Mouse (Mus musculus): ENCODE data around the gene Gm28230. TPM values are rescaled to one million over a fixed set of nuclear protein-coding genes. Genes with fewer than 3 reads are reported as not detected.

Gene Gm28230
- total RNA-seq, 2 experiments from 2014 or later: not detected

- no peak for ATAC-seq (replicated peaks; ENCODE audit: low FRiP score, poor library complexity, severe bottlenecking)
Measured at GRCm38 (mm10) chr2:74690338-74690716, 36.2 kb upstream of the Gm28230 start.

- no peak for ATAC-seq (replicated peaks; ENCODE audit: low FRiP score, poor library complexity, severe bottlenecking)
Measured at GRCm38 (mm10) chr2:74691022-74691951, 35.2 kb upstream of the Gm28230 start, which contains the start of gene Hoxd10. TSS of gene Hoxd10 (plus strand) at chr2:74691924.

- no peak for ATAC-seq (replicated peaks; ENCODE audit: low FRiP score, poor library complexity, severe bottlenecking)
Measured at GRCm38 (mm10) chr2:74691995-74692807, 34.3 kb upstream of the Gm28230 start.

GRCm38 (mm10) chr2:74692808-74693431 lies 33.6 kb upstream of the Gm28230 start:
- ATAC-seq (replicated peaks; ENCODE audit: low FRiP score, poor library complexity, severe bottlenecking): no peak

- ATAC-seq (replicated peaks; ENCODE audit: low FRiP score, poor library complexity, severe bottlenecking): no peak
Measured at GRCm38 (mm10) chr2:74693432-74693827, 33.1 kb upstream of the Gm28230 start.

- no peak for ATAC-seq (replicated peaks; ENCODE audit: low FRiP score, poor library complexity, severe bottlenecking)
Measured at GRCm38 (mm10) chr2:74694066-74694465, 32.5 kb upstream of the Gm28230 start.

- no peak for ATAC-seq (replicated peaks; ENCODE audit: low FRiP score, poor library complexity, severe bottlenecking)
Measured at GRCm38 (mm10) chr2:74695383-74695782, 31.1 kb upstream of the Gm28230 start.

GRCm38 (mm10) chr2:74695813-74696430 lies 30.6 kb upstream of the Gm28230 start:
- no peak for ATAC-seq (replicated peaks; ENCODE audit: low FRiP score, poor library complexity, severe bottlenecking)

GRCm38 (mm10) chr2:74696442-74697335 lies 29.8 kb upstream of the Gm28230 start:
- no peak for ATAC-seq (replicated peaks; ENCODE audit: low FRiP score, poor library complexity, severe bottlenecking)

- ATAC-seq (replicated peaks; ENCODE audit: low FRiP score, poor library complexity, severe bottlenecking): no peak
Measured at GRCm38 (mm10) chr2:74697567-74698121, 28.9 kb upstream of the Gm28230 start, which contains the start of gene Hoxd9. TSS of gene Hoxd9 (plus strand) at chr2:74697727.

- ATAC-seq (replicated peaks; ENCODE audit: low FRiP score, poor library complexity, severe bottlenecking): no peak
Measured at GRCm38 (mm10) chr2:74698201-74699052, 28.1 kb upstream of the Gm28230 start.

- no peak for ATAC-seq (replicated peaks; ENCODE audit: low FRiP score, poor library complexity, severe bottlenecking)
Measured at GRCm38 (mm10) chr2:74699053-74699430, 27.5 kb upstream of the Gm28230 start.

GRCm38 (mm10) chr2:74699664-74700545 lies 26.6 kb upstream of the Gm28230 start:
- ATAC-seq (replicated peaks; ENCODE audit: low FRiP score, poor library complexity, severe bottlenecking): no peak

- no peak for ATAC-seq (replicated peaks; ENCODE audit: low FRiP score, poor library complexity, severe bottlenecking)
Measured at GRCm38 (mm10) chr2:74700546-74701112, 25.9 kb upstream of the Gm28230 start.

- no peak for ATAC-seq (replicated peaks; ENCODE audit: low FRiP score, poor library complexity, severe bottlenecking)
Measured at GRCm38 (mm10) chr2:74701949-74702819, 24.3 kb upstream of the Gm28230 start.
